Mouse (Mus musculus) heart, adult 8-10 months (tissue): ENCODE results near the gene Rtn4rl1. TPM values are rescaled to one million over a fixed set of nuclear protein-coding genes. Genes with fewer than 3 reads are reported as not detected.

Source experiments
- DNase-seq: peaks from one replicate; pipeline ENCODE4 v3.0.0; 2022; ENCODE audit warnings: low spot score
- total RNA-seq, 4 experiments: library from RNA; stranded (reverse); gene quantifications; 2 replicates each; pipeline ENCODE4 v1.2.4; 2022

Rtn4rl1 gene
- total RNA-seq, 4 experiments from 2014 or later, result 5.2 to 7.9 (median 6.8) TPM

- no peak for DNase-seq
These were observed 56.0 kb downstream of the Rtn4rl1 start for GRCm38 (mm10) chr11:75249588-75249987.

GRCm38 (mm10) chr11:75251006-75251512, 57.5 kb downstream of the Rtn4rl1 start:
- no peak for DNase-seq

- no peak for DNase-seq
These were observed 58.0 kb downstream of the Rtn4rl1 start for GRCm38 (mm10) chr11:75251557-75252070.

- peak; percentile 78 for DNase-seq
These were observed 60.8 kb downstream of the Rtn4rl1 start for GRCm38 (mm10) chr11:75254252-75254912.

GRCm38 (mm10) chr11:75255330-75255729, 61.7 kb downstream of the Rtn4rl1 start:
- no peak for DNase-seq

- no peak for DNase-seq
These were observed 63.6 kb downstream of the Rtn4rl1 start for GRCm38 (mm10) chr11:75257056-75257648.

DNA sequence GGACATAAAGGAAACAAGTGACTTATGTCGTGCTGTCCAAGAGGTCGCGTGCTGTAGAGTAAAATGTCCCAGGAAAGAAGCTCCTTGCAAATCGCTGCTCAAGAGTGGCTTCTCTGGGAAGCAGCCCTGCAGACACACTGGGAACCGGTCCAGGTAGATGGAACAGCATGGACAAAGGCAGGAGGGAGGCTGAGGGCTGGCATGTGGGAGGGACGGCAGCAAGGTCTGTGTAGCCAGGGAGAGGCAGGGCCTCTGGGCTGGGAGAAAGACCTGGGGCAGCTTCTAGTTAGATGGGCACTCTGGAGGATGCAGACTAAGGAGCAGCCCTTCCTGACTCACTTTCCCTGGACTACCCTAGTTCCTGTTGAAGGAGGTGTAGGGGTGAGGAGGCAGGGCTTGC, 65.8 kb downstream of the Rtn4rl1 start:
- DNase-seq, result no peak

GRCm38 (mm10) chr11:75259996-75260561, 66.5 kb downstream of the Rtn4rl1 start:
- peak; percentile 30 for DNase-seq

DNA sequence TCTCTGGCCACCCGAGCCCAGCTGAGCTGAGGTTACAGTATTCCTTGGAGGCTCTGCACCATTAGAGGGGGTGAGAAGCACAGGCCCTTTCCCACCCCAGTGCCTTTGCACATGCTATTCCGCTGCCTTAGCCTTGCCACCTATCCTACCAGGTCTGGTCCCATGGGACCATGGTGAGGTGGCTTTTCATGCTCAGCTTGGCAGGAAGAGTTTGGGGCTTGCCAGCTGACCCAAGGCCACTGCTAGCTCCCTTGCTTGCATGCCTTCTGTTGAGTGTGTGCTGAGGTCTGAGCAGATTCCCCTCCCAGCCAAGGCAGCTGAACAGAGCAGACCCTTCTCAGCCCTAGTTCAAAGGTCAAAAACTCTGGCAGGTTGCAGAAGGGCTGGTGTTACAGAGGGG, 67.4 kb downstream of the Rtn4rl1 start:
- no peak for DNase-seq

- DNase-seq, result no peak
These were observed 68.1 kb downstream of the Rtn4rl1 start for GRCm38 (mm10) chr11:75261730-75262129.

- DNase-seq, result no peak
These were observed 68.6 kb downstream of the Rtn4rl1 start for GRCm38 (mm10) chr11:75262181-75262580.

DNA sequence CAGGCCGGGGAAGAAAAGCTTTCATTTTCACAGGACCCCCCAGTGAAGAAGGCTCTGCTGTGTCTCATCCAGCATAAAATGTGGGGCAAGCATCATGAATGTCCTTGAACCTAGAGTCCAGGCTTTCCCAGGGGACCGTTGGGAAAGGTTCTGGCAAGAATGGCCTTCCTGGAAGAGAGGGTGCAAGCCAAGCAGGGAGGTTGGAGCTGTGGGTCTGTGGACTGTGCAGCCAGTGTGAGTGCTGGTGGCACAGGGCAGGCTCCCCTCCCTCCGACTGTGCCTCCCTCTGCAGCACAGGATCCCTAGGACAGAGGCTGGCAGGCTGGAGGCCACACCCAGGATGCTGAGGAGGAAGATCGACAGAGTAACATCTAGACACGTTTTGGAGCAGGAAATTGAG, 69.2 kb downstream of the Rtn4rl1 start:
- no peak for DNase-seq

- no peak for DNase-seq
These were observed 69.8 kb downstream of the Rtn4rl1 start for GRCm38 (mm10) chr11:75263274-75263963.

- no peak for DNase-seq
These were observed 70.4 kb downstream of the Rtn4rl1 start for GRCm38 (mm10) chr11:75263964-75264312.

DNA sequence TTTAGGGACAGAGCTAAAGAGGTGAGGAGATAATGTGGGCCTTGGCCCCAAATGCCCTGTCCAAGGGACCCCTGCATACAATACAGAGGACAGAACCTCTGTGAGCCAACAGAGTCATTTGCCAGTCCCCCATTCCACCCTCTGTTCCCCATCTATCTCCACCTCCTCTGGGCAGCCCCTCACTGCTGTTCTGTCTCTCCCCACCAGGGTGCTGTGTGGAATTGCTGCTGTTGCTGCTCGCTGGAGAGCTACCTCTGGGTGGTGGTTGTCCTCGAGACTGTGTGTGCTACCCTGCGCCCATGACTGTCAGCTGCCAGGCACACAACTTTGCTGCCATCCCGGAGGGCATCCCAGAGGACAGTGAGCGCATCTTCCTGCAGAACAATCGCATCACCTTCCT, 71.0 kb downstream of the Rtn4rl1 start:
- DNase-seq, result no peak

DNA sequence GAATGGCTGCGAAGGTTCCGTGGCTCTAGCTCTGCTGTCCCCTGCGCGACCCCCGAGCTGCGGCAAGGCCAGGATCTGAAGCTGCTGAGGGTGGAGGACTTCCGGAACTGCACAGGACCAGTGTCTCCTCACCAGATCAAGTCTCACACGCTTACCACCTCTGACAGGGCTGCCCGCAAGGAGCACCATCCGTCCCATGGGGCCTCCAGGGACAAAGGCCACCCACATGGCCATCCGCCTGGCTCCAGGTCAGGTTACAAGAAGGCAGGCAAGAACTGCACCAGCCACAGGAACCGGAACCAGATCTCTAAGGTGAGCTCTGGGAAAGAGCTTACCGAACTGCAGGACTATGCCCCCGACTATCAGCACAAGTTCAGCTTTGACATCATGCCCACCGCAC, 72.0 kb downstream of the Rtn4rl1 start:
- DNase-seq, result no peak

- peak; percentile 54 for DNase-seq
These were observed 74.3 kb downstream of the Rtn4rl1 start for GRCm38 (mm10) chr11:75267826-75268281.

- DNase-seq, result peak; percentile 64
These were observed 74.9 kb downstream of the Rtn4rl1 start for GRCm38 (mm10) chr11:75268492-75268891.

DNA sequence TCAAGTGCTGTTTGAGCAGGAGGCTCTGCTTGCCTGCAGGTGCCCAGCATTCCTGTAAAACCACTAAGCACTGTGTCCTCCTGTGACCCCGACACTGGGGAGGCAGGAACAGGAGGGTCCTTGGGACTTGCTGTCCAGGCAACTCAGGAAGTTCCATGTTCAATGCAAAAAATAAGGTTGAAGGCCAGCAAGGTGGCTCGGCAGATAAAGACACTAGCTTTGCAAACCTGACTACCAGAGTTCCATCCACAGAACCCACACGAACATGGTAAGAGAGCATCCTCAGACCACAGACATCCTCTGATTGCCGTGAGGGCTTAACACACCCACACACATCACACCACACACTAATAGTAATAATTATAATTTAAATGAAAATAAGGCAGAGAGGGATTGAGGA, 75.6 kb downstream of the Rtn4rl1 start:
- DNase-seq, result no peak

- no peak for DNase-seq
These were observed 76.8 kb downstream of the Rtn4rl1 start for GRCm38 (mm10) chr11:75270276-75270984.

- DNase-seq, result peak; percentile 40
These were observed 77.4 kb downstream of the Rtn4rl1 start for GRCm38 (mm10) chr11:75270985-75271434.
